Mouse (Mus musculus) brain, adult 2 months (tissue): ENCODE results near the gene Zfpl1.
A peak's percentile ranks its signal among the peaks of the same experiment; 100 is the strongest.

Source experiments
- DNase-seq: peaks from one replicate; pipeline ENCODE4 v3.0.0; 2011; ENCODE audit warnings: low read depth, low spot score

Gene Zfpl1

DNA sequence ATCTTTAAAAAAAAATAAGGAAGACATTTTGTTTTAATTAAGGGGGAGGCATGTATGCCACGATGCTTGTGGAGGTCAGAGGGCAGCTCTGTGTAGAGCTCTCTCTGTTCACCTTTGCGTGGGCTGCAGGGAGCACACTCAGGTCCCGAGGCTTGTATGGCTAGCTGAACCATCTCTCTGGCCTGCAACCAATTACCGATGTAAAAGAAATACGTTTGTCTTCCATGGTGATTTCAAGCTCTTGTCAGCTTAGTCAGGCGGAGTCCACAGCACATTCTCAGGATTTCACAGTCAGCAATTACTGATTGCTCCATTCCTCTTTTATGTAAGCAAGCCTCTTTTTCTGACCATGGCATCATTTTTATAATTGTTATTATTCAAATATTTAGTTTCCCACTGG, 16.4 kb upstream of the Zfpl1 start:
- no peak for DNase-seq

DNA sequence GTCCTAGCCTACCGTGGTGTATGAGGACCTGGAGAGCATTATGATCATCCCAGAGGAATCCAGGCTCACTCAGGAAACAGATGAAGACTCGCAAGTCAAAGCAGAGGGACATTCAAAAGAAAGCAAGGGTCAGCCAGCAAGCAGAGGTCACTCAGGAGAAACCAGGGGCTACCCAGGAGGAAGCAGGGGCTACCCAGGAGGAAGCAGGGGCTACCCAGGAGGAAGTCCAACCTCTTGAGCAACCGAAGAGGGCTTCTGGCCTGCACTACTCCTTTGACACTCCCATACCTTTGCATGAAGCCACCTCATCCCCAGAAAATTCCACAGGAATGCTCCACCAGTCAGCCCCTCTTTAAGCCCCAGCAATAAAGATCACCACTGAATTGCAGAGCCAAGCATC, 13.1 kb upstream of the Zfpl1 start:
- DNase-seq = no peak

DNA sequence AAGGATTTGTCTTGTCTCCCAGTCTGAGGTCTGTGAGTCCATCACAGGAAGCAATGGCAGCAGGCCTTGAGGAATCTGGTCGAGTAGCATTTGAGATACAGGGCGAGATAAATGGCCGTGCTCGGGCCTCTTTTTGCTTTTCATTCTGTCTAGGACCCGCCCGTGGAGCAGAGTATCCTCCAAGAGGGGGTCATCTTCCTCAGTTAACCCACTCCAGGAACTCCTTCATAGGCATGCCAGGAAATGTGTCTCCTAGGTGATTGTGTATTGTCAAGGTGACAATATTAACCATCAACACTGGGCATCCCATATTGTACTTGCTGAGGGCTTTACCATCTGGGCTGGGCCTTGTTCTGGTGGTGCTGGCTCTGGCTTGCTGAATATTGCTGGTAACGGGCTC, 9.4 kb upstream of the Zfpl1 start, which contains the start of gene AC131692.1:
TSS of gene AC131692.1 (plus strand) at position 301 of the 400 bp plus-strand sequence.
- no peak for DNase-seq

DNA sequence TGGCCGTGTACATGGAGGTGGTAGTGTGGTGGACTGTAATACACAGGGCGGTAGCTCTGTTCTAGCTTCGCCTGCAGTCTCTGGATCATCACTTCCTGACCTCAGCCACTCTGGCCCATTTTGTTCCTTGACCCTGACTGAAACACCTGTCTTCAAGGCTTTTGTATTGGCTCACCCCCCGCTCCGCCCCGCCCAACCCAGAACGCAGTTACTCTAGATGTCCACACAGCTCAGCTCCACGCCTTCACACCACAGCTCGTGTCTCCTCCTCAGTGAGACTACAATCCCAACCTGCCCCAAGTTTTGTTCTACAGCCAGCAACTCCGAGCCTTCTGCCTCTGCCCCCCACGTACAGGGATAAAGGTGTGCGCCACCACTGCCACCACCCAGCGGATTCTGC, 4.1 kb upstream of the Zfpl1 start:
- DNase-seq = no peak

DNA sequence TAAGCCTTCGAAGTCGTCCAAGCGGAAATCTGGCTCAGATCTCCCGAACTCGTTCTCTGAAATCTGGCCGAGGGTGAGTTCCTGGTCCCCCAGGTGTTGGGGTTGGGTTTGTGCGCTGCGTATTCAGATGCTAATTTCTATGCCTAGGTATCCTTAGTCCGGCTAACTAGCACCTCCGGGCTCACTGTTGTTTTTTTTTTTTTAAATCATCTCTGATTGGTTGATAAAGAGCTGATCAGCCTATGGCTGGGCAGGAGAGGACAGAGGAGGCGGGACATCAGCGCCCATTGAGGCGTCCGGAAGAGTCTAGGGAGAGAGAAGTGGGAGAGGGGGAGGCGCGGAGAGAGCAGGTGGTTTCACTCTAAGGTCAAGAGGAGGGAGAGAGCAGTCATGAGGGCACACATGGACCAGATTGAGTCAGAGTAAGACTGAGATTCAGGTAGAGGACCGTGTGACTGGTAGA, 692 bp upstream of the Zfpl1 start:
- peak; percentile 21 for DNase-seq

- DNase-seq = no peak
Measured at GRCm38 (mm10) chr19:6082156-6082555, 2.6 kb downstream of the Zfpl1 start, which contains the start of gene Gm28374. TSS of gene Gm28374 (minus strand) at chr19:6082256.

GRCm38 (mm10) chr19:6079983-6080480, 4.7 kb downstream of the Zfpl1 start, which contains the start of gene Tmem262:
TSS of gene Tmem262 (plus strand) at chr19:6080033.
- DNase-seq = no peak

DNA sequence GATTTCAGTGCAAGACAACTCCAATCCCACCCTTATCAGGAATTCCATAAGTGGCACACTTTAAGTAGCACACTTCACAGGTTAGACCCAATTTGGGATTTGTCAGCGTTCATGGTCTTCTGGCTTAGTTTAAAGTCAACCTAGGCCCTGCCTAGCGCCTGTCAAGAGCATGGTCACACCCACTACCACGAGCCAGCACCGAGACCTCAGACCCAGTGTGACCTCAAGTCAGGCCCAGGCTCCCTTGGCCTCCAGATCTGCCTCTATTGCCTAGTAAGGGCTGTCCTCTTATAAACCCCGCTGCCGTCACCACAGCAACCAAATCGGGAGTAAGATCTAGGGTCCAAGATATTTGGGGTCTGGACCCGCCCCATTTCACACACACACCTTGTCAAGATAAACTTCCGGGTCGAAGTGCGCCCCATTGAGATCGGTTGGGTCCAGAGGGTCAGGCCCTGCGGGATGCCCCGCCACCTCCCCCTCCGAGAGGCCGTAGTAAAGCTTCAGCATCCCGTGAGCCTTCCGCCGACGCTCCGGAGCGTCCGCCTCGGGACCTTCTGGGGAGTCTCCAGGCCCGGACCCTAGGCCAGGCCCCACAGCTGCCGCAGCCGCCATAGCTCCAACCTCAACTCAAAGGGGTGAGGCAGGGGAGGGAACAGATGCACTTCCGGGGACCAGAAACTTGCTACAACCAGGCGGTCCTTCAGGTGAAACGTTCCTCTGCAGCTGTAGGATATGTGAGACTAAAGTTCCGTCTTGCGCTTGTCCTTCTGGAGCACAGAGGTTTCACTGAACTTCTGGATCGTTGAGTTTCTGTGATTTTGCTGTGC, 8.0 kb downstream of the Zfpl1 start, which contains the start of gene Vps51:
TSS of gene Vps51 (minus strand) at position 668 of the 830 bp plus-strand sequence.
- DNase-seq = peak; percentile 98

GRCm38 (mm10) chr19:6073889-6074288, 10.9 kb downstream of the Zfpl1 start:
- DNase-seq = no peak

- no peak for DNase-seq
Measured at GRCm38 (mm10) chr19:6071261-6071660, 13.5 kb downstream of the Zfpl1 start.

- DNase-seq = no peak
Measured at GRCm38 (mm10) chr19:6070571-6071250, 14.0 kb downstream of the Zfpl1 start.

DNA sequence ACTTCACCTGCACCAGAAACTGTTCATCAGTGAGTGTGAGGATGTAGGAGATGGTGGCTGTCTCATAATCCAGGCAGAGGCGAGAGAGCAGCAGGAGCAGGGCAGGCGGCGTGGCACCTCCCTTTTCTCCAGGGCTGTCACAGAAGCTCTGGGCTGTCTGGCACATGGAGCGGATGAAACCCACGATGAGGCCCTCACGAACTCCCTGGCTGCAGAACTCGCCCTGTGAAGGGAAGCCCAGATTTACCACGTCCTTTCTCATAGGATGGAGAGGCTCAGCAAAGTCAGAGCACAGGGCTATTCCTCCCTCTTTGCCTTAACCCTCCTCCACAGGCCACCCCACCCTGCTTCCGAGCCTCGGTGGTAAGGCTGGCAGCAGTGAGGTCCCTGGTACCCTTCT, 14.9 kb downstream of the Zfpl1 start:
- no peak for DNase-seq

GRCm38 (mm10) chr19:6068951-6069350, 15.8 kb downstream of the Zfpl1 start:
- no peak for DNase-seq

DNA sequence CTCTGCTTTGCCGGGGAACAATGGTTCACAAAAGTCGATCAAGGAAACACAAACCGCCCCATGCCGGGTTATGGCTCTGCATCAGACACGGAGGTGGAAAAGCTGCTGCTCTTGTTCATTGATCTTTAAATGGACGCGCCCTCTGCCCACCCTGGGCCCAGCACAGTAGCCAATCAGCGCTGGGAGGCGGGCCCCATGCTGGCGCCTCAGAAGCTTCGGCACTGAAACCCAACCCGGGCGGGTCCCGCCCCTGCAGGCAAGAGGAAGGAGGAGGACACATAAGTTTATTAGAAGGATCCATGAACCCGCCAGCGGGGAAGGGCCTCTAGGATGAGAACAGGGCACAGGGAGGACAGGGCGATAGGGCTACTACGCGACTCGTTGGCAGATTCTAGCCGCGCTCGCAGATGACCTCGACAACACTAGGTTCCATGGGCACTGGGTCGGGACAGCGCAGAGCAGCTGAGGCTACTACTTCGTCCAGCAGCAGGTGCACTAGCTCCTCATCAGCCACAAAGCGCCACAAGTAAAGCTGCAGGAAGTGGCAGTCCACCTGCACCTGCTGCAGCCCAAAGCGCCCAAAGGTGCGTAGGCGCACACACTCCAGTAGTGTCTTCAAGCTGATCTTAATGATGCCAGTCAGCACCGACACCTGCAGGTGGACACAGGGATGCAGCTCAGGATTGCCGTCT, 16.9 kb downstream of the Zfpl1 start, which contains the start of gene Tm7sf2:
TSS of gene Tm7sf2 (minus strand) at position 650 of the 692 bp plus-strand sequence.
- peak; percentile 92 for DNase-seq

- peak; percentile 95 for DNase-seq
Measured at GRCm38 (mm10) chr19:6067011-6067723, 17.6 kb downstream of the Zfpl1 start.

GRCm38 (mm10) chr19:6066571-6066970, 18.2 kb downstream of the Zfpl1 start:
- DNase-seq = no peak

DNA sequence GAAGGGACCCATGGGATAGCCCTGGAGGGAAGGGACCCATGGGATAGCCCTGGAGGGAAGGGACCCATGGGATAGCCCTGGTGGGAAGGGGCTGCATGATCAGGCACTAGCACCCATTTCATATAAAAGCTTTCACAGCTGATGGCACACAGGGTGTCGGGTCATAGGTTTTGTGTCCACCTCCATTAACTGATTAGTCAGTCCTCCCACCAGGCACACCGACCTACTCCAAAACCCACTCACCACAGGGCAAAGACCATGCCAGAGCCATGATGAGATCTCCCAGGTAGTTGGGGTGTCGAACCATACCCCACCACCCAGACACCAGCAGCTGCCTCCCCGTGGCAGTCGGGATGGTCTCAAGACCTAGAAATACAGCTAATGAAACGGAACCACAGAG, 21.7 kb downstream of the Zfpl1 start:
- no peak for DNase-seq

DNA sequence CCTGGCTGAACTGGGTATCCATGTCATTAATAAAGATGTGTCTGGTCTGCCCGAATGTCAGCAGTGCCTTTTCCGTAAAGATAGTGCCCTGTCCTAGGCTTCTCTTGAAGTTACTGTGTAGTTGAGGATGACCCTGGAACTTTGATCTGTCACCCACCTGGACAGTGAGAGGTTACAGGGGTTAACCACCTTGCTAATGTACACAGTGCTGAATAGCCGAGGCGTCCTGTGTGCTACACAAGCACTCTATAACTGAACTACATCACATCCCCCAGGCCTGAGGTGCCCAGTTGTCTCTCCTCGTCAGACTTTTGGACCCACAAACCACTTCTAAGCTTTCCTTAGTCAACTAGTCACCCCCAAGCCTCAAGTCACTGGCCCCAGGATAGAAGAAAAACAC, 22.3 kb downstream of the Zfpl1 start:
- DNase-seq = no peak

DNA sequence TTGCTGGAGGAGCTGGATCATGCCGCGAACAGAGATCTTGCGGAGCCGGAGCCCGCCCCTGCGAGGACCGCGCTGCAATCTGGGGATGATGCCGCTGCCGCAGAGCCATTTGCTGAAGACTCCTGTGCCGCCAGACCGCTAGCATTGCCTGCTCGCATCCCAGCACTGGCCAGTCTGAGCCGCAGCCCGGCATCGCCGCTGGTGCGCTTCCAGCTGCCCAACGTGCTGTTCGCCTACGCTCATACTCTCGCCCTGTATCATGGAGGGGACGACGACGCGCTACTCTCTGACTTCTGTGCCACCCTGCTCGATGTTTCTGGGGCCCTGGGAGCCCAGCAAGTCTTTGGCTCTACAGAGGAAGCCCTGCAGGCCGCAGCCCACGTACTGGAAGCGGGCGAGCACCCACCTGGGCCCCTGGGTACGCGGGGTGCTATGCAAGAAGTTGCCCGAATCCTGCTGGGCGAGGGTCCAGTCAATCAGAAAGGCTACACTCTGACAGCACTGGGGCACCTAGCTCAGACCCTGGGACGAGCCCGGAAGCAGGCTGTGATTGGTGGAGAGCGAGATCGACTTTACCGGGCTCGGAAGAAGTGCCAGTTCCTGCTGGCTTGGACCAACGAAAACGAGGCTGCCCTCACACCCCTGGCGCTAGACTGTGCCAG, 23.0 kb downstream of the Zfpl1 start:
- peak; percentile 55 for DNase-seq

- DNase-seq = peak; percentile 98
Measured at GRCm38 (mm10) chr19:6061021-6061533, 23.7 kb downstream of the Zfpl1 start, which contains the start of gene Znhit2. TSS of gene Znhit2 (plus strand) at chr19:6061192.
